Mouse (Mus musculus) liver, embryonic 14.5 days (tissue): Measurements from ENCODE around the gene Clip1. TPM values are rescaled to one million over a fixed set of nuclear protein-coding genes. Genes with fewer than 3 reads are reported as not detected.

Source experiments
- ATAC-seq: fragments of 200-750 bp; cut with Nextera tagmentation; 2 replicates; pipeline ENCODE4 v1.8.0; 2017; ENCODE audit warnings: moderate number of reproducible peaks, mild to moderate bottlenecking, moderate library complexity; ENCODE audit not compliant: insufficient read depth
- DNase-seq, 3 experiments: peaks; one replicate each; pipeline ENCODE4 v3.0.0-alpha.2; 2012 to 2013; ENCODE audit warnings: low read depth in 3 of 3, low spot score in 3 of 3
- H3K27ac ChIP-seq: fragments of 300-500 bp; sonication (generic); 2 replicates; pipeline ENCODE4 v1.5.1; 2014; ENCODE audit warnings: moderate library complexity, mild to moderate bottlenecking, control low read depth, inconsistent platforms
- H3K27me3 ChIP-seq: fragments of 300-500 bp; sonication (generic); 2 replicates; pipeline ENCODE4 v1.6.1; 2014; ENCODE audit warnings: mild to moderate bottlenecking, low read length, moderate library complexity; ENCODE audit not compliant: control insufficient read depth, insufficient read depth
- H3K36me3 ChIP-seq: fragments of 300-500 bp; sonication (generic); replicated peaks from 2 replicates; pipeline ENCODE4 v1.6.1; 2014; ENCODE audit warnings: low read depth; ENCODE audit not compliant: control insufficient read depth, insufficient read depth
- H3K4me1 ChIP-seq, 2 experiments: fragments of 200-500 bp in 1 of 2; fragments of 300-500 bp in 1 of 2; sonication (generic) in 1 of 2; replicated peaks; 2 replicates each; pipeline ENCODE4 v1.6.1; 2012 to 2014; ENCODE audit warnings: antibody characterized with exemption in 1 of 2, inconsistent platforms in 1 of 2, low read length in 1 of 2; ENCODE audit not compliant: control insufficient read depth in 2 of 2, insufficient read depth in 2 of 2
- H3K4me2 ChIP-seq: fragments of 300-500 bp; sonication (generic); 2 replicates; pipeline ENCODE4 v1.6.1; 2014; ENCODE audit warnings: low read depth, mild to moderate bottlenecking, control low read depth, moderate library complexity
- H3K4me3 ChIP-seq, 2 experiments: fragments of 200-500 bp in 1 of 2; fragments of 300-500 bp in 1 of 2; sonication (generic) in 1 of 2; 2 replicates each; pipeline ENCODE4 v1.5.1; 2012 to 2014; ENCODE audit warnings: low read depth in 2 of 2, low read length in 2 of 2, mild to moderate bottlenecking in 2 of 2, control low read depth in 1 of 2, inconsistent platforms in 1 of 2, moderate library complexity in 1 of 2; ENCODE audit not compliant: insufficient read depth in 1 of 2
- H3K9ac ChIP-seq: fragments of 300-500 bp; sonication (generic); replicated peaks from 2 replicates; pipeline ENCODE4 v1.6.1; 2014; ENCODE audit warnings: mild to moderate bottlenecking, control low read depth, moderate library complexity
- H3K9me3 ChIP-seq: fragments of 300-500 bp; sonication (generic); 2 replicates; pipeline ENCODE4 v1.6.1; 2016; ENCODE audit warnings: low read length, mixed read lengths; ENCODE audit not compliant: control insufficient read depth
- CTCF ChIP-seq: IDR thresholded peaks from 2 replicates; pipeline ENCODE4 v1.5.1; 2016; ENCODE audit warnings: antibody characterized with exemption, low read depth, control low read depth
- EP300 ChIP-seq: IDR thresholded peaks from 2 replicates; pipeline ENCODE4 v1.6.1; 2016; ENCODE audit warnings: antibody characterized with exemption, low read depth
- WGBS: fragments of 180-500 bp; shearing (Covaris S2); extraction: QIAGEN DNeasy Blood & Tissue Kit; methylation state at CpG from one replicate; pipeline ENCODE4 v1.1.7; 2014; ENCODE audit not compliant: insufficient replicate concordance; 5-methylcytosine and 5-hydroxymethylcytosine counted together
- polyA plus RNA-seq, 2 experiments: library from polyadenylated mRNA; depleted of rRNA in 1 of 2; stranded (reverse) in 1 of 2; unstranded in 1 of 2; fragments of >200 nt; fragmentation: Nextera tagmentation in 1 of 2; extraction: Ambion mirVana in 1 of 2; gene quantifications; 2 replicates each; pipeline versions ENCODE4 v1.2.1 to v1.2.3; 2012 to 2014

Gene Clip1
- polyA plus RNA-seq, 2 experiments, result 6.1 to 6.6 TPM

- Histone ChIP-seq H3K9me3 (no peaks in the 10 kb centered on the region), H3K9ac (no peak overlapping the region), H3K4me3 (no peak overlapping the region), H3K36me3 (no peaks in the 10 kb centered on the region), H3K4me2 (no peak overlapping the region), H3K4me1 (peaks cover 5 to 30% of the 10 kb centered on the region in 2 experiments), H3K27me3 (no peaks in the 10 kb centered on the region), H3K27ac (no peak overlapping the region)
- TF ChIP-seq CTCF (no peak), EP300 (no peak)
- 69% methylated on average over 7 of the region's 7 CpGs for WGBS
- no peak for DNase-seq
- ATAC-seq, result no peak
Measured at GRCm38 (mm10) chr5:123665956-123666355, 18.5 kb downstream of the Clip1 start.

- Histone ChIP-seq H3K4me3 (no peak overlapping the region), H3K9ac (no peak overlapping the region), H3K36me3 (no peaks in the 10 kb centered on the region), H3K27ac (no peak overlapping the region), H3K27me3 (no peaks in the 10 kb centered on the region), H3K4me1 (peaks cover 5 to 27% of the 10 kb centered on the region in 2 experiments), H3K9me3 (no peaks in the 10 kb centered on the region), H3K4me2 (no peak overlapping the region)
- 64% methylated on average over 7 of the region's 7 CpGs for WGBS
- DNase-seq, result no peak
- ATAC-seq, result no peak
- TF ChIP-seq EP300, result no peak
- TF ChIP-seq CTCF, result no peak
Measured at GRCm38 (mm10) chr5:123664329-123664728, 20.1 kb downstream of the Clip1 start.

GRCm38 (mm10) chr5:123662059-123662458 is 22.4 kb downstream of the Clip1 start:
- no peak for TF ChIP-seq CTCF
- TF ChIP-seq EP300, result no peak
- Histone ChIP-seq H3K4me2 (no peak overlapping the region), H3K27ac (no peak overlapping the region), H3K27me3 (no peaks in the 10 kb centered on the region), H3K4me1 (peaks cover 0 to 14% of the 10 kb centered on the region in 2 experiments; a peak in 2 of 4 replicates), H3K9ac (no peak overlapping the region), H3K36me3 (no peaks in the 10 kb centered on the region), H3K4me3 (no peak overlapping the region), H3K9me3 (no peaks in the 10 kb centered on the region)
- 8% methylated on average over 9 of the region's 9 CpGs for WGBS
- ATAC-seq (no peak), DNase-seq (no peak)

GRCm38 (mm10) chr5:123661602-123662001 is 22.8 kb downstream of the Clip1 start:
- Histone ChIP-seq H3K27me3 (no peaks in the 10 kb centered on the region), H3K4me3 (no peak overlapping the region), H3K9me3 (no peaks in the 10 kb centered on the region), H3K4me1 (peaks cover 0 to 14% of the 10 kb centered on the region in 2 experiments; a peak in 2 of 4 replicates), H3K36me3 (no peaks in the 10 kb centered on the region), H3K4me2 (no peak overlapping the region), H3K9ac (no peak overlapping the region), H3K27ac (no peak overlapping the region)
- TF ChIP-seq CTCF (no peak), EP300 (no peak)
- ATAC-seq (no peak), DNase-seq (no peak)
- WGBS, result 41% methylated on average over 3 of the region's 3 CpGs

GRCm38 (mm10) chr5:123657651-123658050 is 26.8 kb downstream of the Clip1 start:
- no peak for TF ChIP-seq EP300
- no peak for TF ChIP-seq CTCF
- peaks cover 0 to 10% of the 10 kb centered on the region in 2 experiments; a peak in 2 of 4 replicates for H3K4me1 ChIP-seq
- DNase-seq (no peak), ATAC-seq (no peak)
- H3K27ac ChIP-seq, result no peak overlapping the region
- no peak overlapping the region for H3K4me2 ChIP-seq
- no peaks in the 10 kb centered on the region for H3K9me3 ChIP-seq
- H3K4me3 ChIP-seq, result no peak overlapping the region
- no peaks in the 10 kb centered on the region for H3K27me3 ChIP-seq
- no peak overlapping the region for H3K9ac ChIP-seq
- H3K36me3 ChIP-seq, result no peaks in the 10 kb centered on the region; the same call in 1 of the 2 replicates
- WGBS, result 33% methylated on average over 7 of the region's 7 CpGs
